Mouse (Mus musculus): ENCODE measurements around the gene Hmgb1. TPM values are rescaled to one million over a fixed set of nuclear protein-coding genes. Genes with fewer than 3 reads are reported as not detected.

The Hmgb1 gene
- polyA plus RNA-seq, 1 experiment from 2014 or later, result 1,601 TPM

GRCm38 (mm10) chr5:149128473-149128872 is 55.8 kb downstream of the Hmgb1 start:
- Histone ChIP-seq H3K4me2 (ENCODE audit: low read depth, low read length) (no peak overlapping the region), H3K27me3 (ENCODE audit: control insufficient read depth, insufficient read depth, low read depth, low read length) (no peaks in the 10 kb centered on the region), H3K36me3 (ENCODE audit: control insufficient read depth, insufficient read depth, low read length) (no peaks in the 10 kb centered on the region), H3K9me3 (ENCODE audit: control insufficient read depth, low read length) (no peaks in the 10 kb centered on the region), H3K4me1 (replicated peaks; ENCODE audit: control insufficient read depth, insufficient read depth, low read length) (no peaks in the 10 kb centered on the region), H3K27ac (ENCODE audit: low read length) (no peak overlapping the region), H3K4me3 (ENCODE audit: low read length) (no peak overlapping the region), H3K9ac (ENCODE audit: low read length) (no peak overlapping the region)
- ATAC-seq (ENCODE audit: low read depth), result peak; percentile 82
- WGBS, result 57% methylated on average over 15 of the region's 15 CpGs

DNA sequence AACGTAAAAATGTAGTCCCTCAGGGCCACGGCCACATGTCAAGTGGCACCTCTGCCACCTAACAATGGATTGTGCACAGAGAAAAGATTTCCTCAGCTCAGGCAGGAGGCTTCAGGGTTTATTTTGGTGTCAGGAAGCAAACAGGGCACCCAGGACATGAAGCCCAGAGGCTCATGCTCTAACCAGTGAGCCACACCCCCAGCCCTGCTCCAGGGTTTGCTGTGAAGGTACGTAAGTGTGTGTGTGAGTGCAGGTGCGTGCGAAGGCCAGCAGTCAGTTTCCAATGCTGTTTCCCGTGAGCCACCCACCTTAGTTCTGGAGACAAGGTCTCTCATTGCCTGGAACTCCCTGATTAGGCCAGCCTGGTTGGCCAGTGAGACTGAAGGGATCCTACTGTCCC is 60.5 kb downstream of the Hmgb1 start:
- no peaks in the 10 kb centered on the region for H3K27me3 ChIP-seq (ENCODE audit: control insufficient read depth, insufficient read depth, low read depth, low read length)
- H3K27ac ChIP-seq (ENCODE audit: low read length), result no peak overlapping the region
- WGBS, result 91% methylated on average over 6 of the region's 6 CpGs
- no peaks in the 10 kb centered on the region for H3K4me1 ChIP-seq (replicated peaks; ENCODE audit: control insufficient read depth, insufficient read depth, low read length)
- no peak overlapping the region for H3K4me3 ChIP-seq (ENCODE audit: low read length)
- no peak overlapping the region for H3K9ac ChIP-seq (ENCODE audit: low read length)
- no peak overlapping the region for H3K4me2 ChIP-seq (ENCODE audit: low read depth, low read length)
- H3K36me3 ChIP-seq (ENCODE audit: control insufficient read depth, insufficient read depth, low read length), result no peaks in the 10 kb centered on the region
- H3K9me3 ChIP-seq (ENCODE audit: control insufficient read depth, low read length), result no peaks in the 10 kb centered on the region
- no peak for ATAC-seq (ENCODE audit: low read depth)

- ATAC-seq (ENCODE audit: low read depth), result no peak
- Histone ChIP-seq H3K4me1 (replicated peaks; ENCODE audit: control insufficient read depth, insufficient read depth, low read length) (no peaks in the 10 kb centered on the region), H3K4me2 (ENCODE audit: low read depth, low read length) (no peak overlapping the region), H3K27ac (ENCODE audit: low read length) (no peak overlapping the region), H3K27me3 (ENCODE audit: control insufficient read depth, insufficient read depth, low read depth, low read length) (no peaks in the 10 kb centered on the region), H3K36me3 (ENCODE audit: control insufficient read depth, insufficient read depth, low read length) (no peaks in the 10 kb centered on the region), H3K4me3 (ENCODE audit: low read length) (no peak overlapping the region), H3K9me3 (ENCODE audit: control insufficient read depth, low read length) (no peaks in the 10 kb centered on the region), H3K9ac (ENCODE audit: low read length) (no peak overlapping the region)
- WGBS, result 63% methylated on average over 16 of the region's 16 CpGs
These were observed 64.9 kb downstream of the Hmgb1 start for GRCm38 (mm10) chr5:149119341-149119881.

DNA sequence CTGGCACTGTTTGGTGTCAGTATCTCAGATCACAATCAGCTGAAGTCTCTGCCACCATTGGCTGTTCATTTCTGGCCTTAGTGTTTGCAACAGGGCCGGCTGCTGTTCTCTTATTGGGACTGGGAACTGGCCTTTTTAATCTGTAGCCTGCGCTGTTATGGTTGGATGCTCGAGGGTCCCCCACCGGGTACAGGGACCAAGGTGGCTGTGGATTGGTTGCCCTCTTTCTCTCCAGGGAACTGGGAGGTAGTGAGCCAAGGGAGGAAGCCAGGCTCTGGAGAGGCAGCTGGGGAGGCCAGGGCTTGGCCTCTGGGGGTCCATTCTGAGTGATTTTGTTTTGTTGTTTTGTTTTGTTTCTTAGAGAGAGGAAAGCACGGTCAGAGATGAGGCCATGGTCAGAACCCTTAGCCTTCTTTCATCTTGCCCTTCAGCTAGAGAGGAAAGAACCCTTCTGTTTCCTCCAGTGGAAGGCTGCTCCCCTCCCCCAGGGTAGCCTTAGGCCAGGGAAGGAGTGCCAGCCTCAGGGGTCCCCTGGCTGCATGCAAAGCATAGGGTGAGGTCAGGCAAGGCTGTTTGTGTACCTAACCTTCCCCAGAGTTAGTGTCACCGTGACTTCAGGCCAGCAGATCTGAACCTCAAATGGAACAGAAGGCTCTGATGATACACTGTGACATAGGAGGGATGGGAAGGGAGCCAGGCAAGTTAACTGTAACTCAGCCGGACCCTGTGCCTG is 66.3 kb downstream of the Hmgb1 start:
- 44% methylated on average over 7 of the region's 7 CpGs for WGBS
- no peaks in the 10 kb centered on the region for H3K9me3 ChIP-seq (ENCODE audit: control insufficient read depth, low read length)
- H3K9ac ChIP-seq (ENCODE audit: low read length), result no peak overlapping the region
- H3K27ac ChIP-seq (ENCODE audit: low read length), result no peak overlapping the region
- no peaks in the 10 kb centered on the region for H3K4me1 ChIP-seq (replicated peaks; ENCODE audit: control insufficient read depth, insufficient read depth, low read length)
- no peak for ATAC-seq (ENCODE audit: low read depth)
- no peak overlapping the region for H3K4me3 ChIP-seq (ENCODE audit: low read length)
- H3K27me3 ChIP-seq (ENCODE audit: control insufficient read depth, insufficient read depth, low read depth, low read length), result no peaks in the 10 kb centered on the region
- H3K36me3 ChIP-seq (ENCODE audit: control insufficient read depth, insufficient read depth, low read length), result no peaks in the 10 kb centered on the region
- H3K4me2 ChIP-seq (ENCODE audit: low read depth, low read length), result no peak overlapping the region

- no peak overlapping the region for H3K4me2 ChIP-seq (ENCODE audit: low read depth, low read length)
- no peaks in the 10 kb centered on the region for H3K9me3 ChIP-seq (ENCODE audit: control insufficient read depth, low read length)
- 71% methylated on average over 9 of the region's 9 CpGs for WGBS
- no peak overlapping the region for H3K27ac ChIP-seq (ENCODE audit: low read length)
- no peak for ATAC-seq (ENCODE audit: low read depth)
- no peak overlapping the region for H3K9ac ChIP-seq (ENCODE audit: low read length)
- no peaks in the 10 kb centered on the region for H3K4me1 ChIP-seq (replicated peaks; ENCODE audit: control insufficient read depth, insufficient read depth, low read length)
- H3K27me3 ChIP-seq (ENCODE audit: control insufficient read depth, insufficient read depth, low read depth, low read length), result no peaks in the 10 kb centered on the region
- H3K4me3 ChIP-seq (ENCODE audit: low read length), result no peak overlapping the region
- H3K36me3 ChIP-seq (ENCODE audit: control insufficient read depth, insufficient read depth, low read length), result no peaks in the 10 kb centered on the region
These were observed 69.7 kb downstream of the Hmgb1 start for GRCm38 (mm10) chr5:149114587-149114986.

DNA sequence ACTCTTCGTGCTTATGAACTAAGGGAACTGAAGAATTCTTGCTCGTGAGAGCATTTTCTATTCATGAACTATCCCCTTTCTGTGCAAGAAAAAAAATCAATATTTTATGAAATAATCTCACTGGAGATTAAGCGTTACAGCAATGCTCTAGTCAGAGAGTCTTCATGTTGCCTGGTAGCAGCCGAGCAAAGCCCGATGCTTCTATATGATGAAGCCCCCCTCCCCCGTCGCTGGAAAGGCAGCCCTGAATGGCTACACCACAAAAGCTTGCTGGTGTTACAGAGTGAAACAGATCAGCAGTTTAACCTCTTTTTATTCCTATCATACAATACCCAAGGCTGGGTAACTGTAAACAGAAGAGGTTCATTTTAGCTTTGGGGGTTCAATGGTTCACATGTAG is 70.3 kb downstream of the Hmgb1 start:
- H3K9me3 ChIP-seq (ENCODE audit: control insufficient read depth, low read length), result no peaks in the 10 kb centered on the region
- H3K4me3 ChIP-seq (ENCODE audit: low read length), result no peak overlapping the region
- H3K27ac ChIP-seq (ENCODE audit: low read length), result no peak overlapping the region
- H3K4me1 ChIP-seq (replicated peaks; ENCODE audit: control insufficient read depth, insufficient read depth, low read length), result no peaks in the 10 kb centered on the region
- H3K9ac ChIP-seq (ENCODE audit: low read length), result no peak overlapping the region
- no peaks in the 10 kb centered on the region for H3K27me3 ChIP-seq (ENCODE audit: control insufficient read depth, insufficient read depth, low read depth, low read length)
- no peak overlapping the region for H3K4me2 ChIP-seq (ENCODE audit: low read depth, low read length)
- H3K36me3 ChIP-seq (ENCODE audit: control insufficient read depth, insufficient read depth, low read length), result no peaks in the 10 kb centered on the region
- WGBS, result 79% methylated on average over 7 of the region's 7 CpGs
- ATAC-seq (ENCODE audit: low read depth), result no peak

DNA sequence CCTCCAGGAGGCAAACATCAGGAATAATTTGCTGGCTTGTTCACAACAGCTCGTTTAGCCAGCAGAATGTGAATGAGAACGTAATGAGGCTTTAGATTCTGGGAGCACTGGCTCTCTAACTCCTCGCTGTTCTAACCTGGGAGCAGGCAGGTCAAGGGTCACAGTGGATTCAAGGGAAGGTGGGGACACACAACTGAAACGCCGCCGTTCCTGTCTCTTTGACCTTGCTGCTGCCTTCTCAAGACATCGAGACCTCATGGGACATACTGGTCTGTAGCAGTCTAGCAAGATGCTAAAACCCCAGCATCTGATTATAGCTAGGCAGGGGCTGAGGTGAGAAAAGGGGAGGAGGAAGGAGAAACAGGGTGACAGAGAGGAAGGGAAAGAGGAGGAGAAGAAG is 70.8 kb downstream of the Hmgb1 start:
- ATAC-seq (ENCODE audit: low read depth), result no peak

GRCm38 (mm10) chr5:149112559-149112958 is 71.7 kb downstream of the Hmgb1 start:
- Histone ChIP-seq H3K4me3 (ENCODE audit: low read length) (no peak overlapping the region), H3K36me3 (ENCODE audit: control insufficient read depth, insufficient read depth, low read length) (no peaks in the 10 kb centered on the region), H3K27ac (ENCODE audit: low read length) (no peak overlapping the region), H3K27me3 (ENCODE audit: control insufficient read depth, insufficient read depth, low read depth, low read length) (no peaks in the 10 kb centered on the region), H3K4me1 (replicated peaks; ENCODE audit: control insufficient read depth, insufficient read depth, low read length) (no peaks in the 10 kb centered on the region), H3K4me2 (ENCODE audit: low read depth, low read length) (no peak overlapping the region), H3K9me3 (ENCODE audit: control insufficient read depth, low read length) (no peaks in the 10 kb centered on the region), H3K9ac (ENCODE audit: low read length) (no peak overlapping the region)
- ATAC-seq (ENCODE audit: low read depth), result no peak
- 82% methylated on average over 5 of the region's 5 CpGs for WGBS

More for the DNA sequence above, 70.8 kb downstream of the Hmgb1 start:
- no peak overlapping the region for H3K4me2 ChIP-seq (ENCODE audit: low read depth, low read length)
- no peaks in the 10 kb centered on the region for H3K27me3 ChIP-seq (ENCODE audit: control insufficient read depth, insufficient read depth, low read depth, low read length)
- no peaks in the 10 kb centered on the region for H3K36me3 ChIP-seq (ENCODE audit: control insufficient read depth, insufficient read depth, low read length)
- no peak overlapping the region for H3K27ac ChIP-seq (ENCODE audit: low read length)
- no peak overlapping the region for H3K9ac ChIP-seq (ENCODE audit: low read length)
- H3K4me1 ChIP-seq (replicated peaks; ENCODE audit: control insufficient read depth, insufficient read depth, low read length), result no peaks in the 10 kb centered on the region
- H3K4me3 ChIP-seq (ENCODE audit: low read length), result no peak overlapping the region
- H3K9me3 ChIP-seq (ENCODE audit: control insufficient read depth, low read length), result no peaks in the 10 kb centered on the region
- WGBS, result 62% methylated on average over 7 of the region's 7 CpGs

GRCm38 (mm10) chr5:149109220-149109619 is 75.1 kb downstream of the Hmgb1 start:
- ATAC-seq (ENCODE audit: low read depth), result no peak
- H3K27ac ChIP-seq (ENCODE audit: low read length), result no peak overlapping the region
- no peaks in the 10 kb centered on the region for H3K4me1 ChIP-seq (replicated peaks; ENCODE audit: control insufficient read depth, insufficient read depth, low read length)
- 72% methylated on average over 3 of the region's 3 CpGs for WGBS
- no peak overlapping the region for H3K9ac ChIP-seq (ENCODE audit: low read length)
- no peak overlapping the region for H3K4me2 ChIP-seq (ENCODE audit: low read depth, low read length)
- no peaks in the 10 kb centered on the region for H3K9me3 ChIP-seq (ENCODE audit: control insufficient read depth, low read length)
- H3K4me3 ChIP-seq (ENCODE audit: low read length), result no peak overlapping the region
- H3K36me3 ChIP-seq (ENCODE audit: control insufficient read depth, insufficient read depth, low read length), result no peaks in the 10 kb centered on the region
- H3K27me3 ChIP-seq (ENCODE audit: control insufficient read depth, insufficient read depth, low read depth, low read length), result no peaks in the 10 kb centered on the region

Data from lung, embryonic 16.5 days (tissue).